Mouse (Mus musculus) limb, embryonic 14.5 days (tissue): ENCODE results near the gene Osbp2. TPM values are rescaled to one million over a fixed set of nuclear protein-coding genes. Genes with fewer than 3 reads are reported as not detected.

Experiments
- ATAC-seq: fragments of 200-750 bp; cut with Nextera tagmentation; 2 replicates; pipeline ENCODE4 v1.8.0; 2017; ENCODE audit warnings: low read depth, moderate number of reproducible peaks, moderate TSS enrichment; ENCODE audit not compliant: low FRiP score
- DNase-seq: peaks from one replicate; pipeline ENCODE4 v3.0.0-alpha.2; 2015; ENCODE audit warnings: low spot score
- H3K27ac ChIP-seq: fragments of 300-500 bp; sonication (generic); replicated peaks from 2 replicates; pipeline ENCODE4 v1.5.1; 2014; ENCODE audit warnings: low read depth, mild to moderate bottlenecking, low read length, moderate library complexity, mixed read lengths
- H3K27me3 ChIP-seq: fragments of 300-500 bp; sonication (generic); 2 replicates; pipeline ENCODE4 v1.6.1; 2014; ENCODE audit warnings: low read length, mixed read lengths; ENCODE audit not compliant: control insufficient read depth, insufficient read depth
- H3K36me3 ChIP-seq: fragments of 300-500 bp; sonication (generic); 2 replicates; pipeline ENCODE4 v1.6.1; 2014; ENCODE audit warnings: mild to moderate bottlenecking, low read length, moderate library complexity, mixed read lengths; ENCODE audit not compliant: control insufficient read depth, insufficient read depth
- H3K4me1 ChIP-seq: fragments of 300-500 bp; sonication (generic); 2 replicates; pipeline ENCODE4 v1.6.1; 2014; ENCODE audit warnings: antibody characterized with exemption, low read length, mixed read lengths; ENCODE audit not compliant: control insufficient read depth, insufficient read depth
- H3K4me2 ChIP-seq: fragments of 300-500 bp; sonication (generic); replicated peaks from 2 replicates; pipeline ENCODE4 v1.6.1; 2014; ENCODE audit warnings: low read depth, mild to moderate bottlenecking, low read length, moderate library complexity; ENCODE audit not compliant: severe bottlenecking
- H3K4me3 ChIP-seq: fragments of 300-500 bp; sonication (generic); replicated peaks from 2 replicates; pipeline ENCODE4 v1.5.1; 2014; ENCODE audit warnings: low read length
- H3K9ac ChIP-seq: fragments of 300-500 bp; sonication (generic); 2 replicates; pipeline ENCODE4 v1.6.1; 2014; ENCODE audit warnings: mild to moderate bottlenecking, low read depth, low read length, moderate library complexity; ENCODE audit not compliant: severe bottlenecking
- H3K9me3 ChIP-seq: fragments of 300-500 bp; sonication (generic); 2 replicates; pipeline ENCODE4 v1.6.1; 2016; ENCODE audit warnings: low read length; ENCODE audit not compliant: control insufficient read depth
- POLR2A ChIP-seq: fragments of 200-500 bp; IDR thresholded peaks from 2 replicates; pipeline ENCODE4 v1.8.0; 2012; ENCODE audit warnings: inconsistent platforms, mild to moderate bottlenecking, moderate library complexity, borderline replicate concordance; ENCODE audit not compliant: insufficient read depth, insufficient read length; ENCODE audit errors: extremely low read depth
- WGBS: fragments of 180-500 bp; shearing (Covaris S2); extraction: QIAGEN DNeasy Blood & Tissue Kit; methylation state at CpG from one replicate; pipeline ENCODE4 v1.1.7; 2014; 5-methylcytosine and 5-hydroxymethylcytosine counted together
- polyA plus RNA-seq, 2 experiments: library from polyadenylated mRNA; depleted of rRNA in 1 of 2; stranded (reverse) in 1 of 2; unstranded in 1 of 2; fragments of >200 nt; fragmentation: Nextera tagmentation in 1 of 2; extraction: Ambion mirVana in 1 of 2; gene quantifications; 2 replicates each; pipeline versions ENCODE4 v1.2.1 to v1.2.3; 2012 to 2014

Gene Osbp2
- polyA plus RNA-seq, 2 experiments = 0.77 to 1.5 TPM

- H3K27ac ChIP-seq = no peak overlapping the region
- TF ChIP-seq POLR2A = no peak
- H3K4me2 ChIP-seq = no peak overlapping the region
- ATAC-seq = no peak
- no peak overlapping the region for H3K9ac ChIP-seq
- H3K27me3 ChIP-seq = no peaks in the 10 kb centered on the region
- H3K9me3 ChIP-seq = no peaks in the 10 kb centered on the region
- peaks cover 9% of the 10 kb centered on the region for H3K36me3 ChIP-seq
- DNase-seq = no peak
- no peak overlapping the region for H3K4me3 ChIP-seq
- WGBS = 91% methylated on average over 1 of the region's 1 CpGs
- no peaks in the 10 kb centered on the region for H3K4me1 ChIP-seq
Measured at GRCm38 (mm10) chr11:3895933-3896332, 32.2 kb upstream of the Osbp2 start.

GRCm38 (mm10) chr11:3895458-3895857 is 31.8 kb upstream of the Osbp2 start:
- 2% methylated on average over 10 of the region's 10 CpGs for WGBS
- DNase-seq (peak; percentile 63), ATAC-seq (no peak)
- Histone ChIP-seq H3K27ac (peak overlapping the region; percentile 85), H3K4me1 (no peaks in the 10 kb centered on the region), H3K9ac (peak overlapping the region; percentile 73), H3K4me2 (peak overlapping the region; percentile 92), H3K27me3 (no peaks in the 10 kb centered on the region), H3K36me3 (peaks cover 9% of the 10 kb centered on the region), H3K9me3 (no peaks in the 10 kb centered on the region), H3K4me3 (peak overlapping the region; percentile 53)
- no peak for TF ChIP-seq POLR2A

DNA sequence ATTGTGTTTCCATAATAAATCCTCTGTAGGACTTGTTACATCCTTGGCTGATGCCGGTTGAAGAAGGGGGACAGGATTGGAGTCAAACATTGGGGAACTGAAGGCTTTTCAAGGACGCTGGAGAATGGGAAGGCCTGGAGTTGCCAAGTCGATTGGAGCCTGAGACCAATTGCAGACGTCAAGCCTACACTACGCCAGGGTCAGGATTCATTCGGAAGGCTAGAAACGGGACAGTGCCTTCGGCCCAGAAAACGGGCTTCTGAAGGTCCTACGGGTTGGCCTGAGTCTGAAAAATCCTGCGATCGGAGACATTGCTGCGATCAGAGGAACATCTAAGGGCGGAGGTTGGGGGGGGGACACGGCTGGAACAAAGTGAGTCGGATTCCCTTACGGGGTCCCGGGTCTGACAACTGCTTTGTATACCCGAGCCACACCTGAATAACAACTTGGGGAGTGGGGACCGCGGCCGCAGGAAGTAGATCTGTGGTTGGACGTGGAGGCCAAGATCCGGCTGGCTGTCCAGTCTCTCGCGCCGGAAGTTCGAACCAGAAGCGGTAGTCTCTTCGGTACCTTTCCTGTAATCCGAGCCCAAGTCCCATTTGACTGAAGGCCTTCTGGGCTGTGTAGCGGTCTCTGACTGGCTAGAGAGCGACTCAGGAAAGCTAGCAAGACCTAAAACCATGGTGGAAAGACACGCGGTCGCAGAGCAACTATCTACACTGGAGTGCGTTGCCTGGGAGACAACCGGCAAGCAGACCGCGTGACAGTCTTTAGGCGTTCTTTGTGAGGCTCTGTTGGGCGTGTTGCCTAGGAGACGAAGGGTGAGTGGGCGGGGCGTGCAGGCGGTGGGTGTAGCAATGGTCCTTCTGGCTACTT is 30.9 kb upstream of the Osbp2 start, which contains the start of the genes 4921536K21Rik and Dusp18:
4921536K21Rik (minus strand) TSS at position 693 of the 876 bp plus-strand sequence.
Dusp18 (plus strand) TSS at position 835 of the 876 bp plus-strand sequence.
- Histone ChIP-seq H3K4me3 (peak within 1 kb of the TSS; percentile 53), H3K27me3 (no peaks in the 10 kb centered on the region), H3K36me3 (peaks cover 9% of the 10 kb centered on the region), H3K4me2 (peak within 1 kb of the TSS; percentile 92), H3K27ac (peak within 1 kb of the TSS; percentile 85), H3K9ac (peak within 1 kb of the TSS; percentile 73), H3K4me1 (no peaks in the 10 kb centered on the region), H3K9me3 (no peaks in the 10 kb centered on the region)
- DNase-seq (peak; percentile 93), ATAC-seq (peak; percentile 98)
- WGBS = 4% methylated on average over 46 of the region's 46 CpGs
- TF ChIP-seq POLR2A = 0 out of 2 replicates have a peak, but pooled peaks have one; percentile 27

DNA sequence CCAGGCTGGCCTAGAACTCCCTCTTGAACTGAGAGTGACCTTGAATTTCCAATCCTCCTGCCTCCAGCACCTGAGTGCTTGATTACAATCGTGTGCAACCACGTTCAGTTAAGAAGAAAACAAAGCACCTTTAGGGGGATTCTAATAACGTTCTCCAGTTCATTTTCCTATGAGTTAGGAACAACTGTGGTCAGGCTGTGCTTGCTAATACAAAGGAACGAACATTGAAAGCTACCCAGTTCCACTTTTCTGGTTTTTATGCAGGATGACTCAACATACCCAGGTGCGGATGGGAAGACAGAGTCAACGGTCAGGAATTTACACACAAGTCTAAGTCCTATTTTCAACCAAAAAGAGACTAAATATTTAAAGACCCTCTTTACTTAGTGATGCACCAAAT is 30.3 kb upstream of the Osbp2 start:
- H3K4me3 ChIP-seq = no peak overlapping the region; the same call in 1 of the 2 replicates
- no peak overlapping the region for H3K27ac ChIP-seq
- no peaks in the 10 kb centered on the region for H3K9me3 ChIP-seq
- no peaks in the 10 kb centered on the region for H3K27me3 ChIP-seq
- H3K4me1 ChIP-seq = no peaks in the 10 kb centered on the region
- H3K9ac ChIP-seq = no peak overlapping the region
- ATAC-seq = no peak
- WGBS = 80% methylated on average over 6 of the region's 6 CpGs
- H3K36me3 ChIP-seq = peaks cover 9% of the 10 kb centered on the region
- no peak for DNase-seq
- H3K4me2 ChIP-seq = no peak overlapping the region
- no peak for TF ChIP-seq POLR2A

DNA sequence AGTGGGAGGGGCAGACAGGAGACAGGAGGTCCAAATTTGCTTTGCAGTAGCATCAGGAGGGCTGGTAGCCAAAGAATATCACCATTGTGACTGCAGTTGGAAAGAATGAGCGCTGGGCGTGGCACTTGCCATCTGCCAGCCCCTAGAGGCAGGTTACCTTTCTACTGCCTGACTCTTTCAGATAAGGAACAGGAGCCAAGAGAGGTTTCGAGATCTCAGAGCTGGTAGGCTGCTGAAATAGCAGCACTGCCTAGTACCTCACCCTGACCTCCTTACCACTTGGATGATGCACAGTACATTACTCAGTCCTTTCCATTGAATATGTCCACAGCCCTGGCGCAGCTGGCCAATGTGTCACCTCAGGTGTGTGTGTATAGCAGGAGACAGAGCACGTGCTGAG is 23.6 kb upstream of the Osbp2 start:
- no peaks in the 10 kb centered on the region for H3K27me3 ChIP-seq
- 70% methylated on average over 5 of the region's 5 CpGs for WGBS
- no peak overlapping the region for H3K4me2 ChIP-seq
- TF ChIP-seq POLR2A = no peak
- ATAC-seq (no peak), DNase-seq (no peak)
- no peaks in the 10 kb centered on the region for H3K4me1 ChIP-seq
- H3K9ac ChIP-seq = no peak overlapping the region
- H3K27ac ChIP-seq = no peak overlapping the region
- H3K36me3 ChIP-seq = no peaks in the 10 kb centered on the region
- H3K4me3 ChIP-seq = no peak overlapping the region
- no peaks in the 10 kb centered on the region for H3K9me3 ChIP-seq
